Mouse (Mus musculus): ENCODE results near the gene Arhgap24. TPM values are rescaled to one million over a fixed set of nuclear protein-coding genes. Genes with fewer than 3 reads are reported as not detected.

Gene Arhgap24
- 8.3 and 8.5 TPM in 2 replicates for polyA plus RNA-seq (2015; fragmentation: Nextera tagmentation; extraction: Ambion mirVana)

DNA sequence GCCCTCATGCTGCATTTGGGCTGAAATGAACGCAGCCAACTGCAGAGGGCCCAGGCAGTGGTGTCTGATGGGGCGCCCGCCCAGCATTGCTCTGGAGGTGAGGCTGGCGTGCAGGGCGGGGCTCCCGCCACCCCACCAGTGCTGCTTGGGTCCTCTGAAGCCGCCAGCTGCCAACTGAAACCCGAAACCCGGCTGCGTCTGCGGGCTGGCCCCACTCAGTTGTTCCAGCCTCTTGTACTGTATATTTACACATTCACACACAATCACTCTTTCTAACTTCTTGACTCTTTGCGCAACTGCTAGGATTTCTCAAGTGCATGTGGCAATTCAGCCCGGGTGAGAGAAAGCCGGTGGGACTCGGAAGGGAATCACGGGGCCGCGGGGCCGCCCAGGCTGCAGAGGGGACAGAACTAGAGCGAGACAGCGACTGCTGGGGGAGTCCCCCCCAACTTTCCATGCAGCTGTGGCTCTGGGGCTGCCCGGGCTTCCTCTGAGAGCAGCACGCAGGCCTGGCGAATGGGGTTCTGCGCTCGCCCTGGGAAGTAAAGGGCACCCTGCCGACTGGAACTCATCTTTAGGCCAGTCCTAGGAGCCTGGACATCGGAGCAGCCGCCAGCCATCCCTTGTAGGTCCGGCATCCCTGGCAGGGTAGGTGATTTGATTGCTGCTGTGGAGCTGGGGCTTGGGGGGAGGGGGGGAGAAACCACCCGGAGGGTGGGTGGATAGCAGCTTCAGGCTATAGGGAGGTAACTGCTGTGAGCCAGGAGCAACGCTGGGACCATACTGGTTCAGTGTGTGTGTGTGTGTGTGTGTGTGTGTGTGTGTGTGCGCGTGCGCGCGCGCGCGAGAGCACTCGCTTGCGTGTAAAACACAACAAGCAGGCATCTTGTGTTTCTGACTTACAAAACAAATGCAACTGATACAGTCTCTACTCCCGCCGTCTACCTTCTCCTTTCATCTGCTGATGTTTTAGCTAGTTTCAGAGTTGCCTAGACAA is at the start of gene Arhgap24:
Gene Arhgap24, plus strand, starts transcription at position 177 of the 997 bp plus-strand sequence.
- peaks cover 27% of the 10 kb centered on the region for H3K4me1 ChIP-seq (replicated peaks)
- peak within 1 kb of the TSS; percentile 74 for H3K9ac ChIP-seq
- 1% methylated on average over 44 of the region's 44 CpGs for WGBS
- H3K4me3 ChIP-seq = peak within 1 kb of the TSS; percentile 53
- H3K27ac ChIP-seq (replicated peaks) = peak within 1 kb of the TSS; percentile 73
- H3K9me3 ChIP-seq = no peaks in the 10 kb centered on the region
- peak; percentile 90 for ATAC-seq (ENCODE audit: low read depth)
- no peaks in the 10 kb centered on the region for H3K36me3 ChIP-seq
- H3K4me2 ChIP-seq = peak within 1 kb of the TSS; percentile 94
- peaks cover 9% of the 10 kb centered on the region for H3K27me3 ChIP-seq

DNA sequence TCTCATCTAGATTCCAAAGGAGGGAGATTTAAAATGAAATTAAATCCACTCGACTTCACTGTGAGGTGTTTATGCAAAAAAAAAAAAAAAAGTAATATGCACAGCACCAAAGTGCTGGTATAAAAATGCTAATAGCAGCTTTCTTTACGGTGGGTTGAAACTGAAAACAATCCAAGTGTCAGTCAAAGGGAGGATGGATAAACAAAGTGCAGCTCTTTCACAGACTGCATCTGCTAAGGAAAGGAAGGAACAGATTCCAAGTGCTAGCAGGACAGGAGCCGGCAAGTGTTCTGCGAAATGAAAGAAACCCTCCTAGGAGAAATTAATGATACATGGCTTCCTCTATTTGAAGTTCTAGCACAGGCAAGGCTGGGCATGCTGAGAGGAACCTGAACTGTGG is 47.0 kb upstream of the Arhgap24 start:
- no peaks in the 10 kb centered on the region for H3K4me1 ChIP-seq (replicated peaks)
- no peak overlapping the region for H3K4me3 ChIP-seq
- H3K36me3 ChIP-seq = no peaks in the 10 kb centered on the region
- H3K9me3 ChIP-seq = no peaks in the 10 kb centered on the region
- 56% methylated on average over 4 of the region's 4 CpGs for WGBS
- H3K27me3 ChIP-seq = no peaks in the 10 kb centered on the region
- no peak for ATAC-seq (ENCODE audit: low read depth)
- no peak overlapping the region for H3K27ac ChIP-seq (replicated peaks)
- H3K4me2 ChIP-seq = no peak overlapping the region
- H3K9ac ChIP-seq = no peak overlapping the region

DNA sequence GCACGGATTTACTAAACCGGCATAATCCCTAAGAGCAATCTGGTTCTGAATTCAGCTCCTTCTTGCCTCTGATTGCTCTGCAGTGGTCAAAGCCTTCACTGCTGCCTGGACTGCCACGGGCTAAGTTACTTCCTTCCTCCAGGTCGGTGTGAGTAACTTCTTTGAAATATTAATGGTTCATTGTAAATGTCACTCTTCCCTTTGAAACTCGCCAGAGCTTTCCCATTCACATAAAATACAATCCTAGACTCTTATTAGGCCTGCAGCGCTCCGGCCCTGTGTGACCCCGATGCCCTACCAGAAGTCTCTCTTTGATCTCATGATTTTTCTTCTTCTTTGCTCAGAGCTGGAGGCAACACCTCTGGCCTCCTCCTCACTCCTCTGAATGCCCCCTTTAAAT is 44.6 kb upstream of the Arhgap24 start:
- Histone ChIP-seq H3K4me3 (no peak overlapping the region), H3K36me3 (no peaks in the 10 kb centered on the region), H3K27ac (replicated peaks) (no peak overlapping the region), H3K9ac (no peak overlapping the region), H3K4me1 (replicated peaks) (no peaks in the 10 kb centered on the region), H3K4me2 (no peak overlapping the region), H3K9me3 (no peaks in the 10 kb centered on the region), H3K27me3 (no peaks in the 10 kb centered on the region)
- ATAC-seq (ENCODE audit: low read depth) = no peak
- WGBS = 53% methylated on average over 8 of the region's 8 CpGs

DNA sequence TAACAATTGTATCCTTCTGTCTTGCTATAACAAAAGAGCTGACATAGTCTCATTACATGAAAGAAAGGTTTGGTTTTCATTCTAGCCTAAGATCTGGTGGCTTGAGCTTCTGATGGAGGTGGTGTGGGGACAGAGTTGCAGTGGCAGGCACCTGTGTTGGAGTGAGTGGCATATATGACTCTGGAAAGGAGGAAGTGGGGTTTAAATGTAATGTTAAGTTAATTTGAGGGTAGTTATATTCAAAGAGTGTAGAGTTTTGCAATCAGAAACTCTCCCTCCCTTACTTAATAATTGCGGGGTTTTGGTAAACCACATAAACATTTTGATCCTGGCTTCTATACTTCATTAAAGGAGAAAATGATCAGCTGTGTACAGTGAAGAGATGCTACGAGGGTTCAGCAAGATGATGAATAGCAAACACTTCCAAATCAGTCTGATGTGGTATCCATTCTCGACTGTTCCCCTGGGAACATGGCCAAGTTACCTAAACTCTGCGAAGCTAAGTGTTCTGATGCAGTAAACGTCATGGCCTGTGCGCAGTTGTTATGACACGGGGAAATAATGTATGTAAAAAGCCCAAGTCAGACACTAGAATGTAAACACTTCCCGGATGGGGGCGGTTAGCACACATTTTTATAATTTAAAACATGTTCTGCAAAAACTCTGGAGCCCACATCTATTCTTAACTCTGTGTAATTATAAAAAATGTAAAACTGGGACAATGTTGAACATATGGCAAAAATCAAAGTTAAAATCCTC is 41.9 kb upstream of the Arhgap24 start:
- no peak for ATAC-seq (ENCODE audit: low read depth)
- WGBS = 87% methylated on average over 9 of the region's 9 CpGs
- no peak overlapping the region for H3K4me2 ChIP-seq
- H3K27me3 ChIP-seq = no peaks in the 10 kb centered on the region
- no peaks in the 10 kb centered on the region for H3K36me3 ChIP-seq
- H3K9ac ChIP-seq = no peak overlapping the region
- no peaks in the 10 kb centered on the region for H3K4me1 ChIP-seq (replicated peaks)
- H3K4me3 ChIP-seq = no peak overlapping the region
- H3K27ac ChIP-seq (replicated peaks) = no peak overlapping the region
- no peaks in the 10 kb centered on the region for H3K9me3 ChIP-seq

DNA sequence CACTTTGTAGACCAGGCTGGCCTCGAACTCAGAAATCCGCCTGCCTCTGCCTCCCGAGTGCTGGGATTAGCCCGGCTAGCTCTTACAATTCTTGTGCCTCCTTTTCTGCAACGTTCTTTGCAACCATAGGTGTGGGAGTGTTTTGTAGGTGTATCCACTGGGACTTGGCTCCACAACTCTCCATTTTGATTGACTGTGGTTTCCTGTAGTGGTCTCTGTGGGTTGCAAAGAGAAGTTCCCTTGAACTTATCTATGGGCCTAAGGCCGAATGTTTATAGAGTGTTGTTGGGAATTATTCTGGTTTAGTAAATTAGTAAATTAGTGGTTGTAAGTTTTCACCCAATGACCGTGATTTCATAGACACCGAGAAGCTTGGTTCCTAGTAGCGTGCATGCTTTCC is 33.8 kb upstream of the Arhgap24 start:
- Histone ChIP-seq H3K36me3 (no peaks in the 10 kb centered on the region), H3K4me2 (no peak overlapping the region), H3K4me3 (no peak overlapping the region), H3K4me1 (replicated peaks) (no peaks in the 10 kb centered on the region), H3K27ac (replicated peaks) (no peak overlapping the region), H3K9ac (no peak overlapping the region), H3K27me3 (no peaks in the 10 kb centered on the region), H3K9me3 (no peaks in the 10 kb centered on the region)
- 97% methylated on average over 9 of the region's 9 CpGs for WGBS
- ATAC-seq (ENCODE audit: low read depth) = no peak

DNA sequence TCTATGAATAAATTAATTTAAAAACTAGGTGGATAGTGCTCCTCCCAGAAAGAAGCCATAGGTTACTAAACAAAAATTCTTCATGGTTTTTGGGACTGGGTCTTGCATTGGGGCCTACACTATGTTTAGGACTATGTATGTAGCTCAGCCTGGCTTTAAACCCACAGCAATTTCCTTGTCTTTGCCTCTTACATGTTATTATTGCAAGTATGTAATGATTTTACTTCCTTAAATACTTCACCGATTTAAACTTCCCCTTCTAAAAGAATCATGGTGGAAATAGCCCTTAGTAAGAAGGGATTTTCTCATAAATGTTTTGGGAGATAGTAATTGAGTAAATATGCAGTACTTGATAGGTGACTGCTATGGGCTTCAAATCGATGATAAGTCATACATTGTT is 30.3 kb upstream of the Arhgap24 start:
- no peak for ATAC-seq (ENCODE audit: low read depth)
- Histone ChIP-seq H3K9me3 (no peaks in the 10 kb centered on the region), H3K4me2 (no peak overlapping the region), H3K4me3 (no peak overlapping the region), H3K27ac (replicated peaks) (no peak overlapping the region), H3K9ac (no peak overlapping the region), H3K4me1 (replicated peaks) (no peaks in the 10 kb centered on the region), H3K27me3 (no peaks in the 10 kb centered on the region), H3K36me3 (no peaks in the 10 kb centered on the region)
- 92% methylated on average over 2 of the region's 2 CpGs for WGBS

DNA sequence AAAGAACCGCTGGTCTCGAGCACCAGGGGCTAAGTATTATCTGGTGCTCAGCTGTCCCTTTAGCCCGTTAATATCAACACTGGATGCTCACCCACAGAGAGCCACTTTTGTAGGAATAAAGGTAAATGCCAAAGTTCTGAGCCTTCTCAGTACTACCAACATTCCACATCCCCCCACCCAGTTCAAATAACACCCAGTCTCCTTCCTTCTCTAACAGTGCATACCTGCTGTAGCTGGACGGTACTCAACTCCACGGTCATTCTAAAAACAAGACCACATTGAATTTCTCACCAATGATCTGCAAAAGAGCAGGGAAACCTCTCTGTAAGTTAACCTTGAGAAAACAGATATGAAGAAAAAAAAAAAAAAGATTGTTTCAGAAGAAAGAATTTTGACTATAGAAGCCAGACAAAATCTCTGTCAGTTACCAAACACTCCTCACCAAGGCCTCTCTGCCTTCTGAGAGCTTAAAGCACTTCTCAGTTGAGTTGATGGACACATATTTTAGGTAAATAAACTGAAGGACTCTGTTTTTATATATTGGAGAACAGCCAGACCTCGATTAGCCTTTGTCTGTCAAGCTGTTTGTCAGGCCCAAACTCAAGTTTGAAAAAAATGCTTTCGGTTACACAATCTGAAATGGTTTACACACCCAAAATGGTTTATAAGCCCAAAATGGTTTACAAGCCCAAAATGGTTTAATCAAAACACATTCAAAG is 29.0 kb upstream of the Arhgap24 start:
- no peak overlapping the region for H3K4me2 ChIP-seq
- no peaks in the 10 kb centered on the region for H3K9me3 ChIP-seq
- no peaks in the 10 kb centered on the region for H3K27me3 ChIP-seq
- H3K9ac ChIP-seq = no peak overlapping the region
- 85% methylated on average over 7 of the region's 7 CpGs for WGBS
- H3K4me3 ChIP-seq = no peak overlapping the region
- H3K36me3 ChIP-seq = no peaks in the 10 kb centered on the region
- H3K4me1 ChIP-seq (replicated peaks) = no peaks in the 10 kb centered on the region
- ATAC-seq (ENCODE audit: low read depth) = no peak
- no peak overlapping the region for H3K27ac ChIP-seq (replicated peaks)

DNA sequence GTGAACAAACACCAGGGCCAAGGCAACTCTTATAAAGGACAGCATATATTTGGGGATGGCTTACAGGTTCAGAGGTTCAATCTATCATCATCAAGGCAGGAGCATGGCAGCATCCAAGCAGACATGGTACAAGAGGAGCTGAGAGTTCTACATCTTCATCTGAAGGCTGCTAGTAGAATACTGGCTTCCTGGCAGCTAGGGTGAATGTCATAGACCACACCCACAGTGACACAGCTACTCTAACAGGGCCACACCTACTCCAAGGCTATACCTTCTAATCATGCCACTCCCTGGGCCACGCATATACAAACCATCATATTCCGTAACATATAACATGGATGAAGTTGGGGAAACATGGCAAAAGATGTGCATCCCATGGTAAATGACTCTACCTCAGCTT is 27.9 kb upstream of the Arhgap24 start:
- Histone ChIP-seq H3K4me1 (replicated peaks) (no peaks in the 10 kb centered on the region), H3K9me3 (no peaks in the 10 kb centered on the region), H3K36me3 (no peaks in the 10 kb centered on the region), H3K4me3 (no peak overlapping the region), H3K27me3 (no peaks in the 10 kb centered on the region), H3K27ac (replicated peaks) (no peak overlapping the region), H3K9ac (no peak overlapping the region), H3K4me2 (no peak overlapping the region)
- 93% methylated on average over 2 of the region's 2 CpGs for WGBS
- no peak for ATAC-seq (ENCODE audit: low read depth)

DNA sequence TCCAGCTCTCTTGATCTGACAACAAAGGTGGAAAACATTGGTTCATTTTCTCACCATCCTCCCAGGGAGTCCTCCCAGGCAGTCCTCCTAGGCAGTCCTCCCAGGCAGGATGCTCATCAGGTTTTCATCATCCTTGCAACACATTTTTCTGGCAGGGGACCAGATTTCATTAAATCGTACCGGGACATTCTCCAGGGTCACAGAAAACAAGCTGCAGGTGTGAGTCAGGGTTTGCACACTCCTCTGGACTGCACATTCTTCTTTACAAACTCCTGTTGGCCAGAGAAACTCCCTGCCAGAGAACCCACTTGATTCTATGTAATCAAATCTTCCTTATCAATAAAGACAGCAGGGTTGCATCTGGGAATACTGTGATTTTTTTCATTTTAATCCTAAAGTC is 25.9 kb upstream of the Arhgap24 start:
- 69% methylated on average over 2 of the region's 2 CpGs for WGBS
- no peak overlapping the region for H3K4me2 ChIP-seq
- no peaks in the 10 kb centered on the region for H3K27me3 ChIP-seq
- H3K9me3 ChIP-seq = no peaks in the 10 kb centered on the region
- no peaks in the 10 kb centered on the region for H3K4me1 ChIP-seq (replicated peaks)
- ATAC-seq (ENCODE audit: low read depth) = no peak
- no peak overlapping the region for H3K27ac ChIP-seq (replicated peaks)
- H3K4me3 ChIP-seq = no peak overlapping the region
- H3K9ac ChIP-seq = no peak overlapping the region
- H3K36me3 ChIP-seq = no peaks in the 10 kb centered on the region

DNA sequence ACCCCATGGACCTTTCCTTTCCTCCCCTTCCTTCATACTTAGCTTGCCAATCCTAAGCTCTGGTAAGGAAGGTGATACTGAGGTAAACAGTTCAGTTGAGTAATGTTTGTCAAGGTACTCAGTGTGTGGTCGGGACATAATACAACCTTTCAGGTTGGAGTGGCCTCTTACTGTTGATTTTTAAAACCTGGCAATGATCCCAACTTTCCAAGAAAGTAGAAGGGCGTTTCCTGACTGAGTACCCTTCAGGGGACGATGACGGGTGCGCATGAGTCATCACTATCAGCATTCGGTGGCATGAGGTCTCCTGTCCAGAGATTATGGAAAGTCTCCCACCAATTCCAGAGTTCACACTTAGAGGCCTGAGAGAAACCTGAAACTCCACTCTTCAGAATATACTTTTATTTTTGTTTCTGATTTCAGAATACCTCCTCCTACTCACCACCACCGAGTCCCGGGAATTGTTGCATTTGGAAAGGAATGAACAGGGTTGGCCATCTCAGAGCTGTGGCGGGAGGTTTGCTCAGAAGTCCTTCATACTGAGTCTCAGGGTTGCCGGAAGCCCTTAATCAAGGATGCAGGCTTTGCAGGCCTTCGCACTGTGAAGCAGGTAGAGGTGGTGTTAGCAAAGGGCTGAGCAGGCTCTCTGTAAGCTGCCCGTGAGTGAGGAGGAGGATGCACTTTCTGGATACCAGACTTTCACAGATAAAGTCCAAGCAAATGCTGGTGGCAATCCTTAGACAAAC is 20.6 kb upstream of the Arhgap24 start:
- H3K9ac ChIP-seq = no peak overlapping the region
- H3K9me3 ChIP-seq = no peaks in the 10 kb centered on the region
- no peak for ATAC-seq (ENCODE audit: low read depth)
- no peaks in the 10 kb centered on the region for H3K36me3 ChIP-seq
- H3K27ac ChIP-seq (replicated peaks) = no peak overlapping the region
- H3K27me3 ChIP-seq = no peaks in the 10 kb centered on the region
- H3K4me3 ChIP-seq = no peak overlapping the region
- H3K4me1 ChIP-seq (replicated peaks) = no peaks in the 10 kb centered on the region
- WGBS = 85% methylated on average over 12 of the region's 12 CpGs
- H3K4me2 ChIP-seq = no peak overlapping the region

DNA sequence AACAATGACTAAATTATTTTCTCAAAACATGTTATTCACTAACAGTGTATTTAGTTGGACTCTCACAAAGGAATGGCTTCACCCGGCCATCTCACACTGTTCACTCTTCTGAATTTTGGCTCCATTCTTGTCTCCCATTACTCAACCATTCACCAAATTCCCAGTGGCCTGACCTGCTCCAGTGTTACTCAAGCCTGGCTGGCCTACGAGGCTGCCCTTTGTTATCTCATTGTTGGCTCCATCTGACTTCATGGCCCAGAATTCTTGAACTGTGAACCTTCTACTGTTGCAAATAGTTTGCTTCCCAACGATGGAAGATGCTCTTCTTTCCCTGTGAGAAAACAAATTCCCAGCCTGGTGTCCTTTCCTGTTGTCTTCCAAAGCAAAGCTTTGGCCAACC is 18.2 kb upstream of the Arhgap24 start:
- H3K4me1 ChIP-seq (replicated peaks) = no peaks in the 10 kb centered on the region
- H3K27me3 ChIP-seq = no peaks in the 10 kb centered on the region
- no peaks in the 10 kb centered on the region for H3K36me3 ChIP-seq
- no peak for ATAC-seq (ENCODE audit: low read depth)
- H3K9me3 ChIP-seq = no peaks in the 10 kb centered on the region
- WGBS = 86% methylated on average over 3 of the region's 3 CpGs
- H3K4me3 ChIP-seq = no peak overlapping the region
- no peak overlapping the region for H3K4me2 ChIP-seq
- no peak overlapping the region for H3K27ac ChIP-seq (replicated peaks)
- no peak overlapping the region for H3K9ac ChIP-seq

Data from neural tube, embryonic 13.5 days (tissue).